Mouse (Mus musculus): ENCODE measurements around the gene Flnc. TPM values are rescaled to one million over a fixed set of nuclear protein-coding genes. Genes with fewer than 3 reads are reported as not detected.
A peak's percentile ranks its signal among the peaks of the same experiment; 100 is the strongest.

Gene Flnc
- total RNA-seq, 2 experiments from 2014 or later = 16.5 to 28.3 TPM

GRCm38 (mm10) chr6:29473941-29474691, 41.1 kb downstream of the Flnc start:
- peak; percentile 50 to 63 for DNase-seq (ENCODE audit: low spot score in 2 of 2)

- DNase-seq (ENCODE audit: low spot score in 2 of 2) = no peak
Observed at GRCm38 (mm10) chr6:29474736-29475135, 41.7 kb downstream of the Flnc start.

- no peak for DNase-seq (ENCODE audit: low spot score in 2 of 2)
Observed at GRCm38 (mm10) chr6:29482691-29483090, 49.6 kb downstream of the Flnc start.

GRCm38 (mm10) chr6:29484716-29485559, 51.9 kb downstream of the Flnc start:
- peak; percentile 55 to 57 for DNase-seq (ENCODE audit: low spot score in 2 of 2)

GRCm38 (mm10) chr6:29485951-29486350, 52.9 kb downstream of the Flnc start:
- DNase-seq (ENCODE audit: low spot score in 2 of 2) = no peak

- DNase-seq (ENCODE audit: low spot score in 2 of 2) = no peak
Observed at GRCm38 (mm10) chr6:29494101-29494500, 61.0 kb downstream of the Flnc start.

GRCm38 (mm10) chr6:29496270-29496669, 63.2 kb downstream of the Flnc start:
- no peak for DNase-seq (ENCODE audit: low spot score in 2 of 2)

- DNase-seq (ENCODE audit: low spot score in 2 of 2) = no peak
Observed at GRCm38 (mm10) chr6:29497791-29498190, 64.7 kb downstream of the Flnc start.

GRCm38 (mm10) chr6:29500177-29500576, 67.1 kb downstream of the Flnc start:
- no peak for DNase-seq (ENCODE audit: low spot score in 2 of 2)

- no peak for DNase-seq (ENCODE audit: low spot score in 2 of 2)
Observed at GRCm38 (mm10) chr6:29500810-29501209, 67.8 kb downstream of the Flnc start.

- DNase-seq (ENCODE audit: low spot score in 2 of 2) = no peak
Observed at GRCm38 (mm10) chr6:29501599-29501998, 68.5 kb downstream of the Flnc start.

- no peak for DNase-seq (ENCODE audit: low spot score in 2 of 2)
Observed at GRCm38 (mm10) chr6:29505493-29505892, 72.4 kb downstream of the Flnc start.

- no peak for DNase-seq (ENCODE audit: low spot score in 2 of 2)
Observed at GRCm38 (mm10) chr6:29506834-29507233, 73.8 kb downstream of the Flnc start.

GRCm38 (mm10) chr6:29507447-29508309, 74.6 kb downstream of the Flnc start, which contains the start of gene Kcp:
TSS of gene Kcp (minus strand) at chr6:29507952.
- no peak for DNase-seq (ENCODE audit: low spot score in 2 of 2)

- no peak for DNase-seq (ENCODE audit: low spot score in 2 of 2)
Observed at GRCm38 (mm10) chr6:29509086-29509485, 76.0 kb downstream of the Flnc start.

Small RNA genes within 50 kb of the gene (microRNA-seq; reads per million reads assigned to microRNA genes)
- not detected for gene Gm26220
- gene Gm44354 = not detected

Other genes with a start within 250 kb of the Flnc start
- gene Impdh1, start 216.9 kb upstream of the Flnc start, total RNA-seq (2021) = 10 to 100 TPM; 62.1 to 65.9 TPM
- gene Hilpda, start 160.8 kb upstream of the Flnc start, total RNA-seq (2021) = 10 to 100 TPM; 11.7 TPM
- under 1 TPM in 1 of 2 experiments, not detected in 1; 0.31 TPM for gene Fam71f2, start 153.7 kb upstream of the Flnc start, total RNA-seq (2021)
- under 1 TPM in 1 of 2 experiments, not detected in 1; 0.22 TPM for gene Fam71f1, start 114.1 kb upstream of the Flnc start, total RNA-seq (2021)
- gene Calu, start 85.2 kb upstream of the Flnc start, total RNA-seq (2021) = 100 to 1,000 TPM; 194 to 202 TPM
- not detected for gene Opn1sw, start 44.8 kb upstream of the Flnc start, total RNA-seq (2021)
- 10 to 100 TPM; 10.0 to 12.6 TPM for gene Ccdc136, start 36.9 kb upstream of the Flnc start, total RNA-seq (2021)
- gene Atp6v1f, start 34.5 kb downstream of the Flnc start, total RNA-seq (2021) = 100 to 1,000 TPM; 174 to 181 TPM
- 1 to 10 TPM in 1 of 2 experiments, under 1 TPM in 1; 0.92 to 1.1 TPM for gene Atp6v1fnb, start 38.2 kb downstream of the Flnc start, total RNA-seq (2021)
- 10 to 100 TPM in 1 of 2 experiments, 1 to 10 TPM in 1; 9.0 to 14.2 TPM for gene Kcp, start 74.7 kb downstream of the Flnc start, total RNA-seq (2021)
- gene Irf5, start 93.4 kb downstream of the Flnc start, total RNA-seq (2021) = 1 to 10 TPM; 4.5 to 4.7 TPM
- gene Tnpo3, start 176.6 kb downstream of the Flnc start, total RNA-seq (2021) = 10 to 100 TPM; 65.9 to 66.4 TPM

All from adrenal gland, postnatal 4 days (tissue).